Mouse (Mus musculus) 3T3-L1 (cell line): ENCODE measurements around the gene Fam149b.

Experiments used
- DNase-seq: peaks from one replicate; pipeline ENCODE4 v3.0.0-alpha.2; 2015; ENCODE audit warnings: low read depth, low spot score

The Fam149b gene

GRCm38 (mm10) chr14:20389446-20390079, 41.6 kb downstream of the Fam149b start:
- no peak for DNase-seq

- DNase-seq = peak; percentile 18
Observed at GRCm38 (mm10) chr14:20392326-20392725, 44.4 kb downstream of the Fam149b start.

GRCm38 (mm10) chr14:20393205-20393913, 45.4 kb downstream of the Fam149b start, which contains the start of gene Mrps16:
Mrps16 (minus strand) TSS chr14:20393634.
- DNase-seq = peak; percentile 94

- DNase-seq = no peak
Observed at GRCm38 (mm10) chr14:20397220-20397619, 49.3 kb downstream of the Fam149b start.

GRCm38 (mm10) chr14:20398864-20399263, 50.9 kb downstream of the Fam149b start:
- DNase-seq = peak; percentile 54

- peak; percentile 69 for DNase-seq
Observed at GRCm38 (mm10) chr14:20400071-20400470, 52.1 kb downstream of the Fam149b start.

- no peak for DNase-seq
Observed at GRCm38 (mm10) chr14:20422257-20422656, 74.3 kb downstream of the Fam149b start.

GRCm38 (mm10) chr14:20423046-20423445, 75.1 kb downstream of the Fam149b start:
- DNase-seq = peak; percentile 79

GRCm38 (mm10) chr14:20428593-20428992, 80.6 kb downstream of the Fam149b start:
- no peak for DNase-seq

GRCm38 (mm10) chr14:20429833-20430232, 81.9 kb downstream of the Fam149b start:
- no peak for DNase-seq

- DNase-seq = no peak
Observed at GRCm38 (mm10) chr14:20431726-20432125, 83.8 kb downstream of the Fam149b start.

- no peak for DNase-seq
Observed at GRCm38 (mm10) chr14:20432420-20432819, 84.5 kb downstream of the Fam149b start.
